Mouse (Mus musculus): Measurements from ENCODE around the gene Pgm1. TPM values are rescaled to one million over a fixed set of nuclear protein-coding genes. Genes with fewer than 3 reads are reported as not detected.

The Pgm1 gene
- total and polyA plus RNA-seq, 3 experiments: 54.0 to 97.9 (median 95.7) TPM

DNA sequence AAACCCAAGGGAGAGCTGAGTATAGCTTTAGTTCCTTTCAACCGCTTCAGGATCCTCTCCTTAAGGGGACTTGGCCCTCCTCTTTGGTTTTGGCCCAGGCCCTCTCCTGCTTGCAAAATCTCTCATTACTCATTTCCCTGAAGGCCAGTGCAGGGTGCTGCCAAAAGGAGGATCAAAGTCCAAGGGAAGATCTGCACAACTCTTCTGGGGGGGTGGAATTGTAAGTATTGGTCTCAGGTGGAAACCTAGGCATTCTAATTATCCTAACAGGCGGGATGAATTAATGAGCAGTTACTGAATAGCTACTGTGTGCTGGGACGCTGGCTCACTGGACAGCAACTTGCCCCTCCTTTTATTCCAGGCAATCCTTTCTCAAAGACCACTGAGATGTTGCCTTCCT, 82.3 kb downstream of the Pgm1 start:
- Histone ChIP-seq H3K4me2 (ENCODE audit: insufficient read depth, low read depth, poor library complexity, severe bottlenecking) (no peak overlapping the region), H3K27me3 (replicated peaks) (no peaks in the 10 kb centered on the region), H3K27ac (ENCODE audit: insufficient read depth, low read depth) (no peak overlapping the region), H3K4me1 (ENCODE audit: control insufficient read depth in 1 of 2, insufficient read depth in 2 of 2) (no peaks in the 10 kb centered on the region; a peak in 1 of 4 replicates), H3K4me3 (replicated peaks in 1 of 3; ENCODE audit: low read depth in 2 of 3, low read length in 2 of 3, poor library complexity in 1 of 3) (no peak overlapping the region), H3K9ac (ENCODE audit: insufficient read depth, low read depth) (no peak overlapping the region), H3K79me2 (replicated peaks; ENCODE audit: control insufficient read depth, extremely low read depth, insufficient read depth, poor library complexity, severe bottlenecking) (no peaks in the 10 kb centered on the region), H3K9me3 (replicated peaks; ENCODE audit: low read length) (no peaks in the 10 kb centered on the region), H3K36me3 (replicated peaks in 1 of 2; ENCODE audit: control insufficient read depth in 1 of 2, insufficient read depth in 1 of 2, low read length in 1 of 2) (no peaks in the 10 kb centered on the region)
- in situ Hi-C loops (cut with MboI; ENCODE audit: low pct_ligation_motif_present, low pct_unique_long_range_greater_than_20kb, low sequenced_read_pairs): no loop called here
- TF ChIP-seq MYC (IDR thresholded peaks at IDR 0.05; ENCODE audit: low read depth, low read length) (no peak), MAFK (IDR thresholded peaks at IDR 0.05; ENCODE audit: insufficient replicate concordance, low read length) (no peak), CHD2 (IDR thresholded peaks at IDR 0.05; ENCODE audit: low read length) (no peak), JUND (conservative IDR thresholded peaks at IDR 0.05; ENCODE audit: low read depth, low read length) (no peak), TBP (conservative IDR thresholded peaks at IDR 0.05; ENCODE audit: low read depth, low read length) (no peak), ZNF384 (IDR thresholded peaks at IDR 0.05; ENCODE audit: low read depth, low read length) (no peak)
- dilution Hi-C loops (cut with MboI; ENCODE audit: extremely low pct_ligation_motif_present, extremely low pct_unique_long_range_greater_than_20kb, low sequenced_read_pairs): no loop called here
- no peak for DNase-seq (ENCODE audit: extremely low read depth)

DNA sequence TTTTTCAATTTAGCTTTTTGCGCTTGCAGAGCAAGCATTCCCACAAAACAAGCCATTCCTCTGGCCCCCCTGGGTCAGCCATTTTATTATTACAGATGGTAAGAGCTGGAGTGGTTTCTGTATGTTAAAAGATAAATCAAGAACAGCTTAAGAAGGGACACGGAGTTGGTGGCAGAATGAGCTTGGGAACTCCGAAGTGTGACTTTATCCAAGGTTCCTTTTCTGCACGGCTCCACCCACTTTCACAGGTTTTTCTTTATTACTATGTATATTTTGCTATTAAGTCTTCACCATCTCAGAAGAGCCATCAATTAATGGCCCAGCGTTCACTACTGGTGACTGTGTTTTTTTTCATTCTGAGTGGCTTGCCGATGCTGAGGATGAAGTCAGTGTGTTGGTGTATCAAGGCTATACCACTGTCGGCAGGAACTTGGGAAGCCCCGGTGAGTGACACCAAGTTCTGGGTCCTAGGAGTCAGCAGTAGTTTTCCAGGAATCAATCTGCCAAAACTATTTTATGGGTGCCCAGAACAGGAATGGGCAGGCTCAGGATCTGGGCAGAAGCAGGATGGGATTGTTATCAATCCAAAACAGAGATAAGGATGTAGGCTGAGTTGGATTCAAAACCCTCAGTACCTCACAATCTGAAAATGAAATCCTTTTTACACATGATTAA, 83.3 kb downstream of the Pgm1 start:
- no peak overlapping the region for H3K4me2 ChIP-seq (ENCODE audit: insufficient read depth, low read depth, poor library complexity, severe bottlenecking)
- TF ChIP-seq CTCF (conservative IDR thresholded peaks at IDR 0.05 in 1 of 2, IDR thresholded peaks at IDR 0.05 in 1 of 2; ENCODE audit: low read depth in 2 of 2, low read length in 2 of 2): no peak
- TF ChIP-seq PAX5 (IDR thresholded peaks at IDR 0.05; ENCODE audit: low read length): no peak
- no peak for TF ChIP-seq JUN (IDR thresholded peaks at IDR 0.05; ENCODE audit: insufficient read depth, low read depth, low read length)
- TF ChIP-seq EP300 (IDR thresholded peaks at IDR 0.05; ENCODE audit: low read length): no peak
- no peak for TF ChIP-seq ZC3H11A (IDR thresholded peaks at IDR 0.05; ENCODE audit: low read depth, low read length)
- no peak for TF ChIP-seq MXI1 (IDR thresholded peaks at IDR 0.05; ENCODE audit: low read depth, low read length)
- no peak for TF ChIP-seq RAD21 (IDR thresholded peaks at IDR 0.05; ENCODE audit: low read depth, low read length)
- no peak for TF ChIP-seq GABPA (IDR thresholded peaks at IDR 0.05; ENCODE audit: insufficient replicate concordance, low read depth, low read length)
- no peak for TF ChIP-seq ZKSCAN1 (IDR thresholded peaks at IDR 0.05; ENCODE audit: borderline replicate concordance, low read depth, low read length)
- TF ChIP-seq ELF1 (IDR thresholded peaks at IDR 0.05; ENCODE audit: low read depth, low read length): no peak
- TF ChIP-seq TCF12 (IDR thresholded peaks at IDR 0.05; ENCODE audit: low read depth, low read length): no peak
- no peak for TF ChIP-seq HCFC1 (IDR thresholded peaks at IDR 0.05; ENCODE audit: low read depth, low read length)
- no peak for TF ChIP-seq TBP (conservative IDR thresholded peaks at IDR 0.05; ENCODE audit: low read depth, low read length)
- H3K27me3 ChIP-seq (replicated peaks): no peaks in the 10 kb centered on the region
- H3K4me1 ChIP-seq (ENCODE audit: control insufficient read depth in 1 of 2, insufficient read depth in 2 of 2): no peaks in the 10 kb centered on the region; a peak in 1 of 4 replicates
- no peak overlapping the region for H3K4me3 ChIP-seq (replicated peaks in 1 of 3; ENCODE audit: low read depth in 2 of 3, low read length in 2 of 3, poor library complexity in 1 of 3)
- no peak for DNase-seq (ENCODE audit: extremely low read depth)
- no peaks in the 10 kb centered on the region for H3K79me2 ChIP-seq (replicated peaks; ENCODE audit: control insufficient read depth, extremely low read depth, insufficient read depth, poor library complexity, severe bottlenecking)
- in situ Hi-C loops (cut with MboI; ENCODE audit: low pct_ligation_motif_present, low pct_unique_long_range_greater_than_20kb, low sequenced_read_pairs) (no loop called here), dilution Hi-C loops (cut with MboI; ENCODE audit: extremely low pct_ligation_motif_present, extremely low pct_unique_long_range_greater_than_20kb, low sequenced_read_pairs) (no loop called here)
- H3K36me3 ChIP-seq (replicated peaks in 1 of 2; ENCODE audit: control insufficient read depth in 1 of 2, insufficient read depth in 1 of 2, low read length in 1 of 2): no peaks in the 10 kb centered on the region
- H3K9ac ChIP-seq (ENCODE audit: insufficient read depth, low read depth): no peak overlapping the region
- H3K27ac ChIP-seq (ENCODE audit: insufficient read depth, low read depth): no peak overlapping the region
- H3K9me3 ChIP-seq (replicated peaks; ENCODE audit: low read length): no peaks in the 10 kb centered on the region
